Comparison of ENCODE assay signal across 8 mouse cellular contexts in genomic region chr4:43957846-43958461, GRCm38 (mm10). TPM values are rescaled to one million over a fixed set of nuclear protein-coding genes. Genes with fewer than 3 reads are reported as not detected.
DNase-seq lines count a peak whose midpoint lies in the region; ATAC-seq and TF ChIP-seq lines count a peak whose summit lies in the region.

No protein-coding gene starts in this region.

- no peaks in the 10 kb centered on the region for H3K27me3 ChIP-seq in heart, embryonic 12.5 days (replicated peaks)
- H3K27me3 ChIP-seq in midbrain, embryonic 11.5 days (ENCODE audit: control insufficient read depth, insufficient read depth, low read length) = peaks cover 19% of the 10 kb centered on the region
- no peaks in the 10 kb centered on the region for H3K27me3 ChIP-seq in testis, adult 2 months (ENCODE audit: control insufficient read depth, insufficient read depth, low read length)

- WGBS in heart, embryonic 12.5 days = under 1% methylated on average over 26 of the region's 26 CpGs
- 1% methylated on average over 26 of the region's 26 CpGs for WGBS in midbrain, embryonic 11.5 days

- H3K4me3 ChIP-seq in heart, embryonic 12.5 days = peak overlapping the region; percentile 79
- peak overlapping the region; percentile 49 for H3K4me3 ChIP-seq in midbrain, embryonic 11.5 days (ENCODE audit: low read depth, low read length)
- peak overlapping the region; percentile 70 for H3K4me3 ChIP-seq in testis, adult 2 months (ENCODE audit: control insufficient read depth, low read depth, low read length)

- no peak for TF ChIP-seq POLR2A in testis, adult 2 months (IDR thresholded peaks at IDR 0.05; ENCODE audit: control insufficient read depth, low read depth, low read length)

- no peak for TF ChIP-seq CTCF in testis, adult 2 months (IDR thresholded peaks at IDR 0.05; ENCODE audit: control insufficient read depth, insufficient read depth, insufficient replicate concordance, low read depth, low read length)

- H3K4me2 ChIP-seq in heart, embryonic 12.5 days = peak overlapping the region; percentile 95
- peak overlapping the region; percentile 74 for H3K4me2 ChIP-seq in midbrain, embryonic 11.5 days

- no peaks in the 10 kb centered on the region for H3K36me3 ChIP-seq in heart, embryonic 12.5 days
- no peaks in the 10 kb centered on the region for H3K36me3 ChIP-seq in midbrain, embryonic 11.5 days (ENCODE audit: control insufficient read depth, insufficient read depth, low read length)
- H3K36me3 ChIP-seq in testis, adult 2 months (ENCODE audit: control insufficient read depth, insufficient read depth, low read length) = no peaks in the 10 kb centered on the region

- peak overlapping the region; percentile 89 for H3K27ac ChIP-seq in heart, embryonic 12.5 days (ENCODE audit: poor library complexity, severe bottlenecking)
- 0 out of 2 replicates have a peak overlapping the region, but pooled peaks have one; percentile 11 for H3K27ac ChIP-seq in midbrain, embryonic 11.5 days (ENCODE audit: low read depth, low read length)
- H3K27ac ChIP-seq in testis, adult 2 months (ENCODE audit: control insufficient read depth, insufficient read depth, low read depth, low read length) = no peak overlapping the region

- peak; percentile 60 for DNase-seq in urinary bladder, postnatal 14 days (ENCODE audit: low spot score)
- no peak for DNase-seq in urinary bladder, postnatal 10 days (ENCODE audit: low spot score)
- DNase-seq in embryo, embryonic 11 days = peak; percentile 86
- peak; percentile 36 to 40 for DNase-seq in kidney, postnatal 25 days
- peak; percentile 98 for DNase-seq in midbrain, embryonic 11.5 days (ENCODE audit: low spot score, missing footprints)
- DNase-seq in frontal cortex, postnatal 25 days (ENCODE audit: low spot score in 2 of 2) = no peak

- H3K9me3 ChIP-seq in heart, embryonic 12.5 days (replicated peaks) = no peaks in the 10 kb centered on the region
- H3K9me3 ChIP-seq in midbrain, embryonic 11.5 days (ENCODE audit: control insufficient read depth, low read length) = no peaks in the 10 kb centered on the region

- peaks cover 22% of the 10 kb centered on the region for H3K4me1 ChIP-seq in heart, embryonic 12.5 days (replicated peaks)
- H3K4me1 ChIP-seq in midbrain, embryonic 11.5 days (ENCODE audit: control insufficient read depth, insufficient read depth, low read length) = peaks cover 2% of the 10 kb centered on the region; the same call in 1 of the 2 replicates
- H3K4me1 ChIP-seq in testis, adult 2 months (ENCODE audit: control insufficient read depth, insufficient read depth, low read length) = peaks cover 18% of the 10 kb centered on the region

- peak overlapping the region; percentile 84 for H3K9ac ChIP-seq in heart, embryonic 12.5 days
- peak overlapping the region; percentile 67 for H3K9ac ChIP-seq in midbrain, embryonic 11.5 days (ENCODE audit: low read length)

- peak; percentile 66 for ATAC-seq in heart, embryonic 12.5 days (ENCODE audit: insufficient number of reproducible peaks, low FRiP score)
- peak; percentile 71 for ATAC-seq in midbrain, embryonic 11.5 days (ENCODE audit: low FRiP score)

RNA-seq across cellular contexts. Expression of gene Glipr2, which starts 0.8 kb away (rescaled TPM):
- 95.7 and 97.5 TPM in 2 replicates for polyA plus RNA-seq in heart, embryonic 12.5 days (2016; fragmentation: Nextera tagmentation; extraction: Ambion mirVana)
- polyA plus RNA-seq in midbrain, embryonic 11.5 days (2014; fragmentation: Nextera tagmentation; extraction: Ambion mirVana) = 82.7 and 89.5 TPM in 2 replicates
- 1.6 and 1.8 TPM in 2 replicates for polyA plus RNA-seq in testis, adult 2 months (2012; rRNA removed)

RNA-seq across cellular contexts. Expression of gene Ccin, which starts 25.3 kb away (rescaled TPM):
- polyA plus RNA-seq in heart, embryonic 12.5 days (2016; fragmentation: Nextera tagmentation; extraction: Ambion mirVana) = 0.09 TPM in 1 of 2 replicates, not detected in the other
- not detected in 2 replicates for polyA plus RNA-seq in midbrain, embryonic 11.5 days (2014; fragmentation: Nextera tagmentation; extraction: Ambion mirVana)
- 323 and 342 TPM in 2 replicates for polyA plus RNA-seq in testis, adult 2 months (2012; rRNA removed)

RNA-seq across cellular contexts. Expression of gene Clta, which starts 46.3 kb away (rescaled TPM):
- 153 and 163 TPM in 2 replicates for polyA plus RNA-seq in heart, embryonic 12.5 days (2016; fragmentation: Nextera tagmentation; extraction: Ambion mirVana)
- 226 and 236 TPM in 2 replicates for polyA plus RNA-seq in midbrain, embryonic 11.5 days (2014; fragmentation: Nextera tagmentation; extraction: Ambion mirVana)
- 23.1 and 29.0 TPM in 2 replicates for polyA plus RNA-seq in testis, adult 2 months (2012; rRNA removed)

Comparison
In these comparisons a context has a peak if more than half of its experiments do, and no peak if none do; other contexts are left out.
1. DNase-seq: peak in urinary bladder, postnatal 14 days (single experiment), embryo, embryonic 11 days (single experiment), kidney, postnatal 25 days (2 of 2) and midbrain, embryonic 11.5 days (single experiment); none in urinary bladder, postnatal 10 days (single experiment) and frontal cortex, postnatal 25 days (0 of 2).
2. RNA of gene Glipr2, which starts 0.8 kb away (polyA plus RNA-seq): 95.7 to 97.5 TPM in heart, embryonic 12.5 days and 82.7 to 89.5 TPM in midbrain, embryonic 11.5 days; 1.6 to 1.8 TPM in testis, adult 2 months; every median in the first group is over 10 times any median in the second.
3. RNA of gene Ccin, which starts 25.3 kb away (polyA plus RNA-seq): 323 to 342 TPM in testis, adult 2 months; 0.09 TPM in heart, embryonic 12.5 days and not detected in midbrain, embryonic 11.5 days; every median in the first group is over 100 times any median in the second.
4. Peak in every context shown above with its lines, with median percentiles within 50 percentile points of each other: H3K4me3 ChIP-seq.